Mouse (Mus musculus): ENCODE results near the gene Arf1. TPM values are rescaled to one million over a fixed set of nuclear protein-coding genes. Genes with fewer than 3 reads are reported as not detected.

Gene Arf1
- polyA plus RNA-seq, 1 experiment from 2014 or later = 655 TPM

GRCm38 (mm10) chr11:59232797-59233196 lies 4.7 kb upstream of the Arf1 start:
- Histone ChIP-seq H3K9me3 (ENCODE audit: control insufficient read depth, low read depth, low read length) (no peaks in the 10 kb centered on the region), H3K27ac (ENCODE audit: low read length) (no peak overlapping the region), H3K9ac (replicated peaks; ENCODE audit: low read depth, low read length) (no peak overlapping the region), H3K4me3 (ENCODE audit: low read depth, low read length) (no peak overlapping the region), H3K4me1 (ENCODE audit: control insufficient read depth, insufficient read depth, low read length) (no peaks in the 10 kb centered on the region), H3K4me2 (replicated peaks; ENCODE audit: low read depth, low read length) (no peak overlapping the region), H3K27me3 (ENCODE audit: control insufficient read depth, insufficient read depth, low read length) (no peaks in the 10 kb centered on the region), H3K36me3 (ENCODE audit: control insufficient read depth, insufficient read depth, low read length) (no peaks in the 10 kb centered on the region)
- 59% methylated on average over 2 of the region's 2 CpGs for WGBS
- no peak for ATAC-seq (ENCODE audit: insufficient number of reproducible peaks, insufficient read depth, low FRiP score, low read depth)

- H3K27ac ChIP-seq (ENCODE audit: low read length) = no peak overlapping the region
- no peak for ATAC-seq (ENCODE audit: insufficient number of reproducible peaks, insufficient read depth, low FRiP score, low read depth)
- H3K4me3 ChIP-seq (ENCODE audit: low read depth, low read length) = no peak overlapping the region
- WGBS = 14% methylated on average over 7 of the region's 7 CpGs
- H3K4me2 ChIP-seq (replicated peaks; ENCODE audit: low read depth, low read length) = no peak overlapping the region
- H3K4me1 ChIP-seq (ENCODE audit: control insufficient read depth, insufficient read depth, low read length) = peaks cover 13% of the 10 kb centered on the region
- H3K9me3 ChIP-seq (ENCODE audit: control insufficient read depth, low read depth, low read length) = no peaks in the 10 kb centered on the region
- no peak overlapping the region for H3K9ac ChIP-seq (replicated peaks; ENCODE audit: low read depth, low read length)
- no peaks in the 10 kb centered on the region; the same call in 1 of the 2 replicates for H3K36me3 ChIP-seq (ENCODE audit: control insufficient read depth, insufficient read depth, low read length)
- no peaks in the 10 kb centered on the region for H3K27me3 ChIP-seq (ENCODE audit: control insufficient read depth, insufficient read depth, low read length)
Observed at GRCm38 (mm10) chr11:59230144-59230760, 2.2 kb upstream of the Arf1 start.

GRCm38 (mm10) chr11:59227604-59228121 lies 407 bp downstream of the Arf1 start:
- ATAC-seq (ENCODE audit: insufficient number of reproducible peaks, insufficient read depth, low FRiP score, low read depth) = peak; percentile 79
- H3K4me3 ChIP-seq (ENCODE audit: low read depth, low read length) = peak overlapping the region; percentile 92
- WGBS = under 1% methylated on average over 49 of the region's 51 CpGs

GRCm38 (mm10) chr11:59226787-59227603 lies 1.1 kb downstream of the Arf1 start:
- Histone ChIP-seq H3K27me3 (ENCODE audit: control insufficient read depth, insufficient read depth, low read length) (no peaks in the 10 kb centered on the region), H3K9me3 (ENCODE audit: control insufficient read depth, low read depth, low read length) (no peaks in the 10 kb centered on the region), H3K4me3 (ENCODE audit: low read depth, low read length) (peak overlapping the region; percentile 92), H3K27ac (ENCODE audit: low read length) (peak overlapping the region; percentile 97), H3K36me3 (ENCODE audit: control insufficient read depth, insufficient read depth, low read length) (peaks cover 3% of the 10 kb centered on the region; the same call in 1 of the 2 replicates), H3K4me2 (replicated peaks; ENCODE audit: low read depth, low read length) (peak overlapping the region; percentile 82), H3K4me1 (ENCODE audit: control insufficient read depth, insufficient read depth, low read length) (peaks cover 24% of the 10 kb centered on the region), H3K9ac (replicated peaks; ENCODE audit: low read depth, low read length) (peak overlapping the region; percentile 91)
- WGBS = 4% methylated on average over 21 of the region's 21 CpGs
- no peak for ATAC-seq (ENCODE audit: insufficient number of reproducible peaks, insufficient read depth, low FRiP score, low read depth)

More at GRCm38 (mm10) chr11:59227604-59228121, 407 bp downstream of the Arf1 start:
- Histone ChIP-seq H3K9me3 (ENCODE audit: control insufficient read depth, low read depth, low read length) (no peaks in the 10 kb centered on the region), H3K4me1 (ENCODE audit: control insufficient read depth, insufficient read depth, low read length) (peaks cover 24% of the 10 kb centered on the region), H3K9ac (replicated peaks; ENCODE audit: low read depth, low read length) (peak overlapping the region; percentile 91), H3K27me3 (ENCODE audit: control insufficient read depth, insufficient read depth, low read length) (no peaks in the 10 kb centered on the region), H3K36me3 (ENCODE audit: control insufficient read depth, insufficient read depth, low read length) (peaks cover 3% of the 10 kb centered on the region; the same call in 1 of the 2 replicates), H3K27ac (ENCODE audit: low read length) (peak overlapping the region; percentile 97), H3K4me2 (replicated peaks; ENCODE audit: low read depth, low read length) (peak overlapping the region; percentile 82)

- Histone ChIP-seq H3K27me3 (ENCODE audit: control insufficient read depth, insufficient read depth, low read length) (no peaks in the 10 kb centered on the region), H3K36me3 (ENCODE audit: control insufficient read depth, insufficient read depth, low read length) (peaks cover 3% of the 10 kb centered on the region; the same call in 1 of the 2 replicates), H3K4me2 (replicated peaks; ENCODE audit: low read depth, low read length) (peak overlapping the region; percentile 82), H3K27ac (ENCODE audit: low read length) (0 out of 2 replicates have a peak overlapping the region, but pooled peaks have one; percentile 11), H3K4me3 (ENCODE audit: low read depth, low read length) (peak overlapping the region; percentile 92), H3K4me1 (ENCODE audit: control insufficient read depth, insufficient read depth, low read length) (peaks cover 26% of the 10 kb centered on the region), H3K9me3 (ENCODE audit: control insufficient read depth, low read depth, low read length) (no peaks in the 10 kb centered on the region), H3K9ac (replicated peaks; ENCODE audit: low read depth, low read length) (peak overlapping the region; percentile 91)
- 34% methylated on average over 3 of the region's 3 CpGs for WGBS
- no peak for ATAC-seq (ENCODE audit: insufficient number of reproducible peaks, insufficient read depth, low FRiP score, low read depth)
Observed at GRCm38 (mm10) chr11:59226251-59226650, 1.8 kb downstream of the Arf1 start.

GRCm38 (mm10) chr11:59225167-59225566 lies 2.9 kb downstream of the Arf1 start:
- 71% methylated on average over 2 of the region's 2 CpGs for WGBS
- Histone ChIP-seq H3K4me2 (replicated peaks; ENCODE audit: low read depth, low read length) (peak overlapping the region; percentile 82; the same call in 1 of the 2 replicates), H3K9me3 (ENCODE audit: control insufficient read depth, low read depth, low read length) (no peaks in the 10 kb centered on the region), H3K4me1 (ENCODE audit: control insufficient read depth, insufficient read depth, low read length) (peaks cover 28% of the 10 kb centered on the region), H3K9ac (replicated peaks; ENCODE audit: low read depth, low read length) (no peak overlapping the region), H3K4me3 (ENCODE audit: low read depth, low read length) (no peak overlapping the region; the same call in 1 of the 2 replicates), H3K27ac (ENCODE audit: low read length) (no peak overlapping the region), H3K27me3 (ENCODE audit: control insufficient read depth, insufficient read depth, low read length) (no peaks in the 10 kb centered on the region), H3K36me3 (ENCODE audit: control insufficient read depth, insufficient read depth, low read length) (peaks cover 6% of the 10 kb centered on the region)
- no peak for ATAC-seq (ENCODE audit: insufficient number of reproducible peaks, insufficient read depth, low FRiP score, low read depth)

GRCm38 (mm10) chr11:59224470-59224869 lies 3.6 kb downstream of the Arf1 start:
- no peaks in the 10 kb centered on the region for H3K9me3 ChIP-seq (ENCODE audit: control insufficient read depth, low read depth, low read length)
- H3K36me3 ChIP-seq (ENCODE audit: control insufficient read depth, insufficient read depth, low read length) = peaks cover 6% of the 10 kb centered on the region
- H3K4me1 ChIP-seq (ENCODE audit: control insufficient read depth, insufficient read depth, low read length) = peaks cover 28% of the 10 kb centered on the region
- H3K27ac ChIP-seq (ENCODE audit: low read length) = no peak overlapping the region
- H3K9ac ChIP-seq (replicated peaks; ENCODE audit: low read depth, low read length) = no peak overlapping the region
- ATAC-seq (ENCODE audit: insufficient number of reproducible peaks, insufficient read depth, low FRiP score, low read depth) = no peak
- H3K4me3 ChIP-seq (ENCODE audit: low read depth, low read length) = no peak overlapping the region
- H3K27me3 ChIP-seq (ENCODE audit: control insufficient read depth, insufficient read depth, low read length) = no peaks in the 10 kb centered on the region
- H3K4me2 ChIP-seq (replicated peaks; ENCODE audit: low read depth, low read length) = no peak overlapping the region
- 54% methylated on average over 2 of the region's 2 CpGs for WGBS

- no peaks in the 10 kb centered on the region for H3K27me3 ChIP-seq (ENCODE audit: control insufficient read depth, insufficient read depth, low read length)
- no peak overlapping the region for H3K4me3 ChIP-seq (ENCODE audit: low read depth, low read length)
- H3K4me2 ChIP-seq (replicated peaks; ENCODE audit: low read depth, low read length) = no peak overlapping the region
- H3K9me3 ChIP-seq (ENCODE audit: control insufficient read depth, low read depth, low read length) = no peaks in the 10 kb centered on the region
- WGBS = 82% methylated on average over 3 of the region's 3 CpGs
- H3K36me3 ChIP-seq (ENCODE audit: control insufficient read depth, insufficient read depth, low read length) = peaks cover 6% of the 10 kb centered on the region
- H3K9ac ChIP-seq (replicated peaks; ENCODE audit: low read depth, low read length) = no peak overlapping the region
- ATAC-seq (ENCODE audit: insufficient number of reproducible peaks, insufficient read depth, low FRiP score, low read depth) = no peak
- H3K4me1 ChIP-seq (ENCODE audit: control insufficient read depth, insufficient read depth, low read length) = peaks cover 28% of the 10 kb centered on the region
- no peak overlapping the region for H3K27ac ChIP-seq (ENCODE audit: low read length)
Observed at GRCm38 (mm10) chr11:59224025-59224424, 4.0 kb downstream of the Arf1 start.

Measured in stomach, embryonic 14.5 days (tissue).